Mouse (Mus musculus) effector memory CD4-positive, alpha-beta T cell, adult 7 months (primary cell): ENCODE measurements around the gene Slc25a23. TPM values are rescaled to one million over a fixed set of nuclear protein-coding genes. Genes with fewer than 3 reads are reported as not detected.

Experiments
- polyA plus RNA-seq: library from polyadenylated mRNA; unstranded; fragments of 100-300 nt; shearing (Covaris generic); gene quantifications from one replicate; pipeline ENCODE4 v1.2.1, GENCODE M21; 2017

Slc25a23 gene
- 6.1 TPM for polyA plus RNA-seq

GRCm38 (mm10) chr17:57059486-57059977, at the start of gene Slc25a23:
Slc25a23 (minus strand) TSS chr17:57059863.

GRCm38 (mm10) chr17:57105181-57106034, 45.7 kb upstream of the Slc25a23 start, which contains the start of gene Tnfsf9:
Tnfsf9 (plus strand) TSS chr17:57105325.

GRCm38 (mm10) chr17:57087049-57087832, 27.6 kb upstream of the Slc25a23 start, which contains the start of gene Tubb4a:
Tubb4a (minus strand) TSS chr17:57087782.

GRCm38 (mm10) chr17:57078336-57078735, 18.7 kb upstream of the Slc25a23 start, which contains the start of gene Dennd1c:
Dennd1c (minus strand) TSS chr17:57078514.

GRCm38 (mm10) chr17:57058891-57059485, 675 bp downstream of the Slc25a23 start, which contains the start of gene Crb3:
Crb3 (plus strand) TSS chr17:57059105.

GRCm38 (mm10) chr17:57041554-57041953, 18.1 kb downstream of the Slc25a23 start, which contains the start of gene Slc25a41:
Slc25a41 (minus strand) TSS chr17:57041654.

GRCm38 (mm10) chr17:57030931-57031660, 28.6 kb downstream of the Slc25a23 start, which contains the start of gene Khsrp:
Khsrp (minus strand) TSS chr17:57031522.

GRCm38 (mm10) chr17:57011236-57012141, 48.2 kb downstream of the Slc25a23 start, which contains the start of the genes Gtf2f1 and Gm17949:
Gtf2f1 (minus strand) TSS chr17:57011288.
Gm17949 (plus strand) TSS chr17:57011469.

GRCm38 (mm10) chr17:56999968-57000609, 59.6 kb downstream of the Slc25a23 start, which contains the start of gene Pspn:
Pspn (minus strand) TSS chr17:57000018.

GRCm38 (mm10) chr17:56997029-56997667, 62.5 kb downstream of the Slc25a23 start, which contains the start of gene Alkbh7:
Alkbh7 (plus strand) TSS chr17:56997339.

Other genes starting within 250 kb of the Slc25a23 start
- gene Rfx2, start 228.8 kb downstream of the Slc25a23 start, polyA plus RNA-seq: 1.6 TPM
- 0.15 TPM for gene Acsbg2, start 185.4 kb downstream of the Slc25a23 start, polyA plus RNA-seq
- gene 1700061G19Rik, start 184.4 kb downstream of the Slc25a23 start, polyA plus RNA-seq: 0.41 TPM
- 26.4 TPM for gene Mllt1, start 124.4 kb downstream of the Slc25a23 start, polyA plus RNA-seq
- not detected for gene Acer1, start 77.7 kb downstream of the Slc25a23 start, polyA plus RNA-seq
- 47.3 TPM for gene Clpp, start 69.6 kb downstream of the Slc25a23 start, polyA plus RNA-seq
- gene Alkbh7, start 62.5 kb downstream of the Slc25a23 start, polyA plus RNA-seq: 8.6 TPM
- not detected for gene Pspn, start 59.8 kb downstream of the Slc25a23 start, polyA plus RNA-seq
- 68.1 TPM for gene Gtf2f1, start 48.6 kb downstream of the Slc25a23 start, polyA plus RNA-seq
- 0.66 TPM for gene Gm17949, start 48.4 kb downstream of the Slc25a23 start, polyA plus RNA-seq
- gene Khsrp, start 28.3 kb downstream of the Slc25a23 start, polyA plus RNA-seq: 33.8 TPM
- not detected for gene Slc25a41, start 18.2 kb downstream of the Slc25a23 start, polyA plus RNA-seq
- 9.6 TPM for gene Crb3, start 758 bp downstream of the Slc25a23 start, polyA plus RNA-seq
- gene Dennd1c, start 18.7 kb upstream of the Slc25a23 start, polyA plus RNA-seq: 183 TPM
- gene Tubb4a, start 27.9 kb upstream of the Slc25a23 start, polyA plus RNA-seq: 0.73 TPM
- gene Tnfsf9, start 45.5 kb upstream of the Slc25a23 start, polyA plus RNA-seq: 36.0 TPM
- 1.1 TPM for gene Cd70, start 89.9 kb upstream of the Slc25a23 start, polyA plus RNA-seq
- gene Tnfsf14, start 134.3 kb upstream of the Slc25a23 start, polyA plus RNA-seq: 15.3 TPM
- gene C3, start 168.3 kb upstream of the Slc25a23 start, polyA plus RNA-seq: 0.24 TPM
- 50.0 TPM for gene Gpr108, start 188.6 kb upstream of the Slc25a23 start, polyA plus RNA-seq
- 9.0 TPM for gene Trip10, start 189.6 kb upstream of the Slc25a23 start, polyA plus RNA-seq
- 154 TPM for gene Vav1, start 219.2 kb upstream of the Slc25a23 start, polyA plus RNA-seq